Mouse (Mus musculus) E14TG2a.4 (cell line): ENCODE measurements around the gene Ptp4a2.

ENCODE experiments used
- CTCF ChIP-seq: conservative IDR thresholded peaks from 2 replicates; pipeline ENCODE4 v1.5.1; 2014; ENCODE audit warnings: low read length
- NANOG ChIP-seq: IDR thresholded peaks from 2 replicates; pipeline ENCODE4 v1.6.1; 2014; ENCODE audit warnings: borderline replicate concordance, low read length, mixed read lengths
- POU5F1 ChIP-seq: IDR thresholded peaks from 2 replicates; pipeline ENCODE4 v1.6.1; 2014; ENCODE audit warnings: low read length, borderline replicate concordance

DNA sequence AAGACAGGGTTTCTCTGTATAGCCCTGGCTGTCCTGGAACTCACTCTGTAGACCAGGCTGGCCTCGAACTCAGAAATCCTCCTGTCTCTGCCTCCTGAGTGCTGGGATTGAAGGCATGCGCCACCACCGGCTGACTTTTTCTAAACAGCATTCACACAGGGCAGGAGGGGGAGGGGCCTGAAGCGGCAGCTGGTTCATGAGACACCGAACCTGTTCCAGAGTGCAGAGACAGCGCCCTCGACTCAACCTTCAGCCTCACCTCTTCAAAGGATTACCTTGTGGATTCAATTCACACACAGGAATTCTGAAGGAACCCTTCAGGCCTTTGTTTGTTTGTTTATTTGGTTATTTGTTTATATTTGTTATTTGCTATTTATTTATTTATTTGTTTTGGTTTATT, 79.1 kb downstream of the Ptp4a2 start:
- no peak for TF ChIP-seq CTCF
- no peak for TF ChIP-seq POU5F1
- TF ChIP-seq NANOG: no peak
